Mouse (Mus musculus) lung, postnatal 25 days (tissue): ENCODE data around the gene Ahnak2.
A peak's percentile ranks its signal among the peaks of the same experiment; 100 is the strongest.

Experiments
- DNase-seq: peaks from one replicate; pipeline ENCODE4 v3.0.0; 2022; ENCODE audit warnings: low spot score

Gene Ahnak2

DNA sequence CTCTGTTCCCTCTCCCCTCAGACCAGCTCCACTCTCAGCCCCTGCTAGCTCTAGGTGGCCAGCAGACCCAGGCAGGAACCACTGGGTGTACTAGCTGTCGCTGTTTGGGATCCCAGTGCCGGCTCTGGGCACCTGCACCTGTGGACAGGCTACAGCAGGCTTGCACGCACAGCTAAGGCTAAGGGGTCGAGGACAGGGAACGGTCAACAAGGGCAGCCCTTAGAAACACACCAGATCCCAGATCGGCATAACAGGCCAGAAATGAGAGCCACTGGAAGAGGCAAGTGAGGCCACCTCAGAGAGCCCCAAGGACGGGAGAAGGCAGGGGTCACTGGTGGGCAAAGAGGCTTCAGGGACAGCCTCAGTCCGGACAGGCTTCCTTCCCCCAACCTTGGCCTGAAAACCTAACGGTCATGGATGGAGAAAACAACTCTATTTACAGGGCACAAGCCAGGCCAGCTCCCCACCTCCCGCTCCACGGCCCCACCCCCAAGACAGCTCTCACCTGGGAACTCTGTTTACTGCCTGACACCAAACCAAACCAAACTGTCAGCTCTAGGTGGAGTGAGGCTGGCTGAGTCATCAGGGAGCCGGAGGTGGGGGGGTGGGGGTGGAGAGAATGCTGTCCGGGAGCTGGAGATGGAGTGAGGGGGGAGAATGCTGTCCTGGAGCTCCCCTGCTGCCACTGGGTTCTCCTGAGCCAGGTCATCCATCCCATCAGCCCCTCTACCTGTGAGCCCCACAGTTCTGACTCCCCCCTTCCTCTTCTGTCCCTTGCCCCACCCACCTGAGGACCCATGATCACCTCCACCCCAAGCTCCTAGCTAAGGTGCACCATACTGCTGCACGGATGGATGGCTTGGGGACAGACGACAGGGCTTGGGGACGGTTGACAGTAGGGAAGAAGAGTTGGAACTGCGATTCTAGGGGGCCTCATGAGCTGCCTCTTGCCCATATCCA is 5.6 kb downstream of the Ahnak2 start:
- DNase-seq: no peak

DNA sequence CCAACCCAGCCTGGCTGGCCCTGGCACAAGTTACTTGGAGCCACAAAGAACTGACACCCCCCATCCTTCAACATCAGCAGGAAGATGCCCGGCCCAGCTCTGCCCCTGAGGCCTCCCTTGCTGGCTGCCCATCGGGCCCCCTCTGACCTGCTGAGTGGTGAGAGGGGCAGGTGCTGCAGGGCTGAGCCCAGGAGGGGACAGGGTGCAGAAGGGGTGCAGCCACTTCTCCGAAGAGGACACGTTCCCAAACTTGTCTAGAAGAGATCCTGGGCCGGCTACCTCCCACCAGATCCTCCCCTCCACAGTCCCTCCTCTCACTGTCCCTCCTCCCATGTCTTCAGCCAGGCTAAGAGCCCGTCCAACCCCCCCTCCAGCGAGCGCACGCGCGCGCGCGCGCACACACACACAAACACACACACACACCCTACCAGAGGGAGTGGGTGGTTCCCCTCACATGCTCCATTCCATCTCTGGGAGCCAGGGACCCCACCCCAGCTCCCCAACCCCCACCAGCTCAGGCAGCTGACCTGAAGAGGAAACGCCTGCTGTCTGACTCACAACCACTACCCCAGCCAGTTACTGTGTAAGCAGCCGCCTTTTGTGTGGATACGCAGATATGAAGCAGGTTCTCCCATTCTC is 6.9 kb downstream of the Ahnak2 start:
- DNase-seq: peak; percentile 47

DNA sequence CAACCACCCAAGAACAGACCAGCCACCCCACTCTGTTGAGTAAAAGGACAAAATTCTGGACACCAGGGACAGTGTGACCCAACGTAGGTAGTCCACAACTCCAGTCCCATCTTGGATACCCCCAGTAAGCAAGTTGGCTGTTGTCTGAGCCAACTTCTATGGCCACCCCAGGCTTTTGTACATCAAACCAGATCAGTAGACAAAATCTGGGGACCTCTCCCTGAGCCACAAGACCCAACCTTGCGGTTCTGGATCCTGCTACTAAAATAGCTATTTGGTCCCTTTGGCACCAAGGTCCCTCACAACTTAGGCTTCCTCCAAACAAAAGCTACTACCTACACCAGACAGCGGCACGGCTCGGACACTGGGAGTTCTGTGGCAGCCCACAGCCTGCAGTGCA is 7.5 kb downstream of the Ahnak2 start:
- DNase-seq: no peak

DNA sequence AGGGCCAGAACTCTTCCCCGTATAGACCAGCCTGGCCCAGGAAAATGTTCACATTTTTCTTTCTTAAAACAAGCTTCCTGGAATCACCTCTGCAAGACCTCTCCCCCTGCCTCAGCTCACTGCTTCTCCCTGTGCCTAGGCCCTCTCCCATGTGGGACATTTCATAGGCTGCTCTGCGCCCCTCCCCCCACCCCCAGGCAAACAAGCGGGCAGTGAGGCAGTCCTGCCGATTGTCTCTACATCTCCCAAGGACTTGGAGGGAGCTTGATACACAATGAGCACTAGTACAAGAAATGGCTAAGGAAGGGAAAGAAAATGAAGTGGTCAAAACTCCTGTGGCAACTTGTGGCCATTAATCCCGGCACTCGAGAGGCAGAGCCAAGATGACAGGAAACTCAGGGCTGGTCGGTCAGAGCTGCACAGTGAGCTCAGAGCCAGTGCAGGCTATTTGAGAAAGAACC is 8.1 kb downstream of the Ahnak2 start:
- DNase-seq: no peak

DNA sequence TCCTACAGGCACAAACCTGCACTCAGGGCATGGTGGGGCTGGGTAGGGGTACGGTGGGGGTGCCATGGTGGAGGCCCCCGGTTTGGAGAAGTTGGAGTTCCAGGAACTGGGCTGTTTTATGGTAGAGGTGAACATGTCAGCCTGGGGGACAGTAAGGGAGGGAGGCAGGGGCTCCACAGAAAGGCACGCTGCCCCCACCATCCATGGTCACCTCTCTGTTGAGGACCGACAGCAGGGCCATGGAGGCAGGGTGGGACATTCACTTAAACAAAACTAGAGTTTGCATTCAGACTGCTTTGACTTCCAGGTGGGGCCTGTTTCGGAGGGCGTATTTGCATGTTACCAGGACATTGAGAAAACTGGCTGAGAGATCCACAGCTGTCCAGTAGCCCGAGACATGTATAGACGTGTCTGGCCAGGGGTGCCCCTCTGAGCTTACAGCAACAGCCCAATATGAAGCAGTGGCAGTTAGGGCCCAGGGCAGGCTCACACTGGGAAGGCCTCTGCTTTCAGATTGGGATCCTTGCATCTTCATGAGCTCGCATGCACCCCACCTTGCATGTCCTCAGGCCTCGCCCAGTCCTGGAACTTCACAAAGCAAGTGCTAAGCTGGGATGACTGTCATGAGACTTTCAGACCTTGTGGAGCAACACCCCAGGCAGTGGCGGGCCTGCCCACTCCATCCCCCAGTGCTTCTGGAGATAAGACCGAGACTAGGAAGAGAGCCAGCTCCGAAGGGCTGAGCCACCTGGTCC is 8.7 kb downstream of the Ahnak2 start:
- DNase-seq: peak; percentile 61

DNA sequence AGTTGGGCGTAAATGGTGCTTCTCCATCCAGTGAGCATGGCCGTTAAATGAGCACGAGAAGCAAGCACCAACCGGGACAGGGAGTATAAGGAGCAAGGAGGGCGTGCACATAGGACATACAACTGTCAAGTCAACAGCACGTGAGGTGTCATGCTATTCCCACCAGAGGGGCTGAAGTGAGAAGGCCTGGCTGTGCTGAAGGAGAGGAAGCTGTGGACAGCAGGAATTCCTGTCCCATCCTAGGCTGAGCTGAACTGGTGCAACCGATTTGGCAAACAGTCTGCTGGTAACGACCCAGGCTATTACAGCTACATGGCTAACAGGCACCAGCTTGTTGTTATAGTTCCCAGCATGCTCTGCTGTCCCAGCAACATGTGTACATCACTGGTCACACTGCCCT is 11.4 kb downstream of the Ahnak2 start:
- DNase-seq: no peak

DNA sequence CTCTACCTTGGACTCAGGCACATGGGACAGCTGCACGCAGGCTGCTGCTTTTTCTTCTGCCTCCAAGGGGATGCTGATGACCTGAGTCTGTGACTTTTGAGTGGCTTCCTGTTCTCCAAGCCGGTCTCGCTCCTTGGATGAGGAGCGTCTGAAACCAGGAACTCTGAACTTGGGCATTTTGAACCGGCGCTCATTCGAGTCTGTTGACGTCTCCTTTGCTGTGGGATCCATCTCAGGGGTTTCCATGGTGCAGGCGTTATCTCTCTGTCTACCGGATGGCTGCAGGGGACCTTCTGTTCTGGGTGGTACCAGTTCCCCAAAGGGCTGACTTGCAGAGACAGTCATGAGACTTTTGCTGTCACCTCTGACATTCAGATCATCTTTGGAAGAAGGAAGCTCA is 28.0 kb downstream of the Ahnak2 start:
- no peak for DNase-seq

DNA sequence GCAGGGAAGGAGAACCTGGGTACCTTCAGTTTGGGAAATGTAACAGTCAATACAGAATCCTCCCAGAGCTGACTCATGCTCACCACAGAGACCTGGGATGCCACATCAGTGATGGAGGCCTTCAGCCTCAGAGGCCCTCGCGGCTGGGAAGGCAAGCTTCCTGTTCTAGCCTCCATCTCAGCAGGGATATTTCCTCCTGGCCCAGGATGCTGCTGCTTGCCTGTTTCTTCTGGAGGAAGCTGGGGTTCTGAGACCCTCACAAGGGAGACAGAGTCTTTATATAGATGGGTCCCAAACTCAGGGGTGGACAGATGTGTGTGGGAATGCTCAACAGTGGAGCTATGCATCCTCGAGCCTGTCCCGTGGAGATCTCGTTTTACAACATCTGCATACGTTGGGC is 28.4 kb downstream of the Ahnak2 start:
- DNase-seq: no peak

DNA sequence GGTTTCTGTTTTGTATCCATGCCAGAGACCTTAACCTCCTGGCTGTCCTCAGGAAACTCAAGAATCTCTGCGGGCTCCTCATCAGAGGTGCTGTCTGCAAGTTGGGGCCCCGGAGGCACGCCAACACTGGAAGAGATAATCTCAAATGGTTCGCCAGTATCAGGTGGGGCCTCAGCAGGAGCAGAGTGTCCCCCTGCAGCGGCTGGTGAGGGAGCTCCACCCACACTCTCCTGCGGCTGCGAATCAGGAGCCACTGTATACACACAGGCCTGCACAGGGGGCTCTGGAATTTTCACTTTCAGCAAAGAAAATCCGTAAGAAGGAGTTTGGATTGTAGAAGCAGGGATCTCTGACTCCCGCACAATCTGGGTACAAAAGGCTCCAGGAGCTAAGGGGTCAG is 29.1 kb downstream of the Ahnak2 start:
- DNase-seq: no peak

DNA sequence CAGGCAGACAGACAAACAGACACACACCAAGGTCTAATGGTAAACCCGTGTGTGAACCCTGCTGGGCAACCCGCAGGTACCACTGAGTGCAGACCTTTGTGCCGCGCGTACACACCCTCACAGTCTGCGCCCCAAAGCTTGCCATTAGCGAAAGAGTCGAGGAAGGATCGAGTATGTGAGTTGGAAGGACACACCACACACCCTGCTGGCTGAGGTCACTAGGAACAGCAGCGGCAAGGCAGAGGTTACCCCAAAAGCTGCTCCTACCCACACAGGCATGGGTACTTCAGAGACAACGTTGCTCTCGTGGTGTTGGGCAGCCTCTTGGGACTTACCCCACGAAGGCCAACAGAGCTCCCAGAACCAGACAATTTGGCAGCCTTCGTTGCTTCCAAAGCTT is 30.2 kb downstream of the Ahnak2 start:
- no peak for DNase-seq

DNA sequence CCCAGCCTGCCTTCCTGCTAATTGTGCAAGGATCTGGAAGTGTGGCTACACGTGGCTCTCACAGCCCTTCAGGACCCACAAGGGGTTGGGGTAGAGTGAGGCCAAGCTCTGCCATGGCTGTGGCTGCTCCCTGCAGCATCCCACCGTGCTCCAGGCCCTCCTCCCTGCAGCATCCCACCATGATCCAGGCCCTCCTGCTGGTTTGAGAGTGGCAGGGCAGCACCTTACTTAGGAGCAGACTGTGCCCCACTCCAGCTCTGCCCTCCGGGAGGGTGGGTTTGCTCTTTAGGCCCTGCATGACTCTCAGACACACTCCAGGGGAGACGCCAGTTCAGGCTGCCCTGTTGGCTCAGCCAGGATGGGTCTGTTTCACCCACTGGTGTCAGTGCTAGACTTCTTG is 32.1 kb downstream of the Ahnak2 start:
- DNase-seq: no peak

DNA sequence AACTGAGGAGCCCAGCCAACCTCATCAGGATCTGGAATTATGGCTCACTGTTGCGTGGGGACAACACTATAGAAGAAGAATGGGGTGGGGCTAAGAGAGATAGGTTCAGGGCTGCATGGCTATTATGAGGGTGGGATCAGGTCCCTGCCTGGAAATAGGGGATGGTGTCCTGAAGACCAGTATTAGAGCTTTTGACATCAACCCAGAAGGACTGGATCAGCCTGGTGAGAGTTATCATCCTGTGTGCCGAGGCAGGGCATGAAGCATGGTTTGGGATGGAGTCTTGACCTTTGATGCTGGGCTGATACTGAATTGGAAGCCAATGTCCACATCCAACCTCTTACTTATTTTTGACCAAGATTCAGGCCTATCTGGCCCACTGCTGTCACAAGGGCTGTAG is 32.7 kb downstream of the Ahnak2 start:
- DNase-seq: no peak

DNA sequence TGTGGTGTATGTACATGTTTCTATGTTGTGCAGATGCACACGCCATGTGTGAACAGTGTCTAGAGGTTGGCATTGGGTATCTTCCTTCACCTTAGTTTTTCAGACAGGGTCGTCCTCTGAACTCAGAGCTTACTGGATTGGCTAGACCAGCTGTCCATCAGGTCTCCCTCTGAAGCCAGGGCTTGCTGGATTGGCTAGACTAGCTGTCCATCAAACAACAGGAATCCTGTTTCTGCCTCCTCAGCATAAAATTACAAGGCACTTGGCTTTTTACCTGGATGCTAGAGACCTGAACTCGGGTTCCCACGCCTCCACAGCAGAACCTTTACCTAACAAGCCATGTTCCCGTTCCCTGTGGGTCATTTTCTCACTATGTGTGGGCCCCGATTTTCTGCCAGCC is 33.4 kb downstream of the Ahnak2 start:
- no peak for DNase-seq

DNA sequence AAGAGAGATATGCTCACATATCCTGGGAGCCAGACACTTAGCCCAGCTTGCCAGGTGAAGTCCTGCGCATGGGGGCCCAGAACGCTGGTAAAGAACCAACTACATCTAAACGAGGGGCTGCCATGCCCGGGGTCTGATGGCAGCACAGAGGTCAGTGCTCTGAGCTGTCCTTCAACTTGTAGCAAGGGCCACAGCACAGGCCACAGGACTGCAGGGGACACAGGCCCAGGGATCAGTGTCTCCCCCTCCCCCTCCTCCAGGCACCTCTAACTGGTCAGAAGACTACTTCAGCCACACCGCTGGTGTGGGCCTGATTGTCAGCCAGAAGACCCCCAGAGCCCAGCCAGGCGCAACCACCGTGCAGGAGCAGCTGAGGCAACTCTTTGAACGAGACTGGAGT is 34.3 kb downstream of the Ahnak2 start:
- no peak for DNase-seq

DNA sequence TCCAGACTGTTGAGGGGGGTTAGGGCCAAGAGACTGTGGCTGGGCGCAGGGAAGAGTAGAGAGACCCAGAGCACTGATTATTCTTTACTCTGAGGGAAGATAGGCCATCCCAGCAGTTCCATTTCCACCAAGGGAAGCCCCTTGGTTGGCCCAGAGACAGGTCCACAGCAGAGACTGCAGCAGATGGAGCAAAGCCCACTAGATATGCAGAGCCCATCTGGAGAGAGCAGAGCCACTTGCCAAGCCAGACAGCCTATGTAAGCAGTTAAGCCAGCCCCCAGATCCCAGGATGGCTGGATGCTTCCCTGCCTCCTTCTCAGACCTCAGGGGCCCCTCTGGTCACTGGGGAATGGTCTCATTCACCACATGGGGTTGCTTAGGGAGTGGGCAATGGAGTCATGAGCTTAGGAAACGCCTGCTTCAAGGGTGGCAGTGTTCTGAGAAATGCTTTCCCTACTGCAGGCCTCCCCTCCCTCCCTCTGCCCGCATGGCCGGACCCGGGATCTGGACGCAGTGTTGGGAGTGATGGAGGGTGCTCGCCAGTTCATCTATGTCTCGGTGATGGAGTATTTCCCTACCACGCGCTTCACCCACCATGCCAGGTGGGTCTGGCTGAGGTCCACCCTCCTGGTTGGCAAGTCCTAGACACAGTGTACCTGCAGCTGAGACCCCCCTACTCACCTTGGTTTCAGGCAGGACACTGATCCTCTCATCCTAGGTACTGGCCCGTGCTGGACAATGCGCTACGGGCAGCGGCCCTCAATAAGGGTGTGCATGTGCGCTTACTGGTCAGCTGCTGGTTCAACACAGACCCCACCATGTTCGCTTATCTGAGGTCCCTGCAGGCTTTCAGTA is 35.2 kb downstream of the Ahnak2 start:
- no peak for DNase-seq

DNA sequence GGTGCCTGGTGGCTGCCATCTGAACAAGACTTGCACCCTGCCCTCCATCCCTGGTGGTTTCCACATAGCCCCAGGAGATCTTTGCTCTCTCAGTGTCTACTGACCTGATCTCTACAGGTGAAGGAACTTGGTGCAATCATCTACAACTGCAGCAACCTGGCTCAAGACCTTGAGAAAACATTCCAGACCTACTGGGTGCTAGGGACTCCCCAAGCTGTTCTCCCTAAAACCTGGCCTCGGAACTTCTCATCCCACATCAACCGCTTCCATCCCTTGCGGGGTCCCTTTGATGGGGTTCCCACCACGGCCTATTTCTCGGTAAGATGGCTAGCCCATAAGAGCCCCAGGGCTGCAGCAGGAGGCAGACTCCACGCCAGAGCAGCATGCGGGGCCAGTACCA is 35.9 kb downstream of the Ahnak2 start:
- DNase-seq: no peak

DNA sequence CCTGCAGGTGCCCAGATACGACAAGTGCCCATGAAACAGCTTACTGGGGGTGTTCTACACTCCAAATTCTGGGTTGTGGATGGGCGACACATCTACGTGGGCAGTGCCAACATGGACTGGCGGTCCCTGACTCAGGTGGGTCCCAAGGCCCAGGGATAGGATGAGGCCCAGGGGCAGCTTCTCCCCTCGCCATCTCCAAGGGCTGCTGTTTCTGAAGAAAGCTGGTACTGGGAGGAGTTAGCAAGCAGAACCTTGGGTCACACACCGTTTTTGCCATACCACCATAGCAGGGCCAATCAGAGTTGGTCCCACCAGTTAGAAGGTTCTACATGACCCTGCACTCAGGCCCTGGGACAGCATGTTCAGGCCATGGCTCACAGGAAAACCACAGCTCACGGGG is 37.5 kb downstream of the Ahnak2 start:
- DNase-seq: no peak

DNA sequence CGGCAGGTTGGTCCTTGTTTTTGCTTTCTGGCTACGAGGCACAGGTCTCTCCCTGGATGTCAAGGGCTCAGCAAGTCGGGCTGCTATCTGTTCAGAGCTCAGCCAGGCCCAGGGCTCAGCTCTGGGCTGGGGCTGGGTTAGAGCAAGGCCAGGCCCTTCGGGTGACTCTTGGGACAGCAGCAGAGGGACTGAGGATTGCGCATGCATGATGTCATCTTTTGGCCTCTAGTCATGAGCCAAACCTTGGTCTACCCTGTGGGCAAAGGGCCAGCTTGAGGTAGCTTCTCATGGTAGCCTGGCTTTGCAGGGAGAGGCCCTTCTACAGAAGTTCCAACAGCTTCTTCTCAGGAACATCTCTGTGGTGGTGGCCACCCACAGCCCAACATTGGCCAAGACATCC is 38.3 kb downstream of the Ahnak2 start:
- no peak for DNase-seq

DNA sequence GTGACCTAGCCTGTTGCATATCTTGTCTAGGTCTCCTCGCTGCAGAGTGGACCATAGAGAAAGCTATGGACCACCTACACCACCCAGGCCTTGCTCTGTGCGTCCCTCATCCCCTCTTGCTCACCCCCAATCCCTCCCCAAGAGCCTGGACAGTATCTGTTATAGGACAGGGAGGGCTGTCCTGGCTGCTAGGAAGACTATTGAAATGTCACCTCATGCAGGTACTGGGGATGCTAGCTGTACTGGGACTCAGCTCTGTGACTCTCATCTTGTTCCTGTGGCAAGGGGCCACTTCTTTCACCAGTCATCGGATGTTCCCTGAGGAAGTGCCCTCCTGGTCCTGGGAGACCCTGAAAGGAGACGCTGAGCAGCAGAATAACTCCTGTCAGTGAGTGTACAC is 39.3 kb downstream of the Ahnak2 start:
- no peak for DNase-seq

DNA sequence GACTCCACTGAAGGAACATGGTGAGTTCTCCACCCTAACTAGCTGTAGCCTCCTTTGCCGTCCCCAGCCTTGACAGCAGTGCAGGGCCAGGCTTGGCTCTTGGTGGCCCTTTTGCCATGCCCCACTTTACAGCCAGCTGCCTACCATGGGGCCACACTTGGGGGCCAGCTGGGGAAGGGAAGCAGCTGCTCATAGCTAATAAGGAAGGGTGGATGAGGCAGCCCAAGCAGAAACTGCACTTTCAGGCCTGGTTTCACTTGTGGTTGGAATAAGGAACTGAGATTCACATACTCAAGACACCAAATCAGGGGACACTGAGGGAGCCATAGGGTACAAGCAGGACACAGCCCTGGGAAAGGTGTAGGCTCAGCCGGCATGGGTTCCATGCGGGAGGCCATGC is 40.4 kb downstream of the Ahnak2 start:
- peak; percentile 49 for DNase-seq

DNA sequence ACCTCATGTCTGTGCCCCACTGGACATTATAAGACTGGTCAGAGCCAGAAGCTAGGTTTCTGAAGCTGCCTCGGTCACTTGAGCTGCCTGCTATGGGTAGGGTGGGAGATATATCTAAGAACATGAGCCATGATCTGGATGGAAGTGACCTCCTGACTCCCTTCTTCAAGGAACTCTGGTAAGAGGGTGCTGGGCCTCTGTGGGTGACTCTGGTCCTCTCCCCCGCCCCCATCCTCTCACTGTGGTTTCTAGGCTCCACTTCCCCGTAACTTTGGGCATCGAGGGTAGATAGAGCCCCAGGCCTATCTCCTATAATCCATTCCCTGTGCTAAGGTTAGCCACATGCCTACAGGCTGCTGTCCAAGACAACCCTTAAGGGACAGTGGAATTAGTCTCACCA is 41.0 kb downstream of the Ahnak2 start:
- no peak for DNase-seq
